ENCODE assay signal across 20 mouse cellular contexts in genomic region chr5:145571922-145572321, GRCm38 (mm10). TPM values are rescaled to one million over a fixed set of nuclear protein-coding genes. Genes with fewer than 3 reads are reported as not detected.
"Had no signal": no experiment of that assay in that cellular context is flagged by ENCODE, and none has a peak within 500 bp of the region (broad histone marks: within the 10 kb centered on the region; RNA-seq: fewer than 3 reads in every experiment).

No protein-coding gene starts in this region.

RNA-seq across cellular contexts. Expression of gene Cyp3a41b, which starts 12.6 kb away (rescaled TPM):
- polyA plus RNA-seq: cerebellum, adult 2 months; cortical plate, adult 2 months; embryonic facial prominence, embryonic 10.5 days; embryonic facial prominence, embryonic 11.5 days; embryonic facial prominence, embryonic 12.5 days; embryonic facial prominence, embryonic 13.5 days; embryonic facial prominence, embryonic 14.5 days; embryonic facial prominence, embryonic 15.5 days; erythroblast, embryonic 14.5 days; forebrain, embryonic 10.5 days; forebrain, embryonic 11.5 days; forebrain, embryonic 12.5 days; forebrain, embryonic 13.5 days; forebrain, embryonic 14.5 days; forebrain, embryonic 15.5 days; forebrain, embryonic 16.5 days; forebrain, postnatal 0 days; frontal cortex, adult 2 months; gonadal fat pad, adult 2 months; heart, adult 2 months had no signal
